Mouse (Mus musculus) cerebellum, adult 9-11 months (tissue): ENCODE measurements around the gene Fntb.
"Not testable (repeated sequence)": the region's sequence is repeated elsewhere in the genome, so short reads cannot be mapped to it uniquely, and the experiment has no call there.

Experiments
- DNase-seq: peaks from one replicate; pipeline ENCODE4 v3.0.0; 2022

Fntb gene

DNA sequence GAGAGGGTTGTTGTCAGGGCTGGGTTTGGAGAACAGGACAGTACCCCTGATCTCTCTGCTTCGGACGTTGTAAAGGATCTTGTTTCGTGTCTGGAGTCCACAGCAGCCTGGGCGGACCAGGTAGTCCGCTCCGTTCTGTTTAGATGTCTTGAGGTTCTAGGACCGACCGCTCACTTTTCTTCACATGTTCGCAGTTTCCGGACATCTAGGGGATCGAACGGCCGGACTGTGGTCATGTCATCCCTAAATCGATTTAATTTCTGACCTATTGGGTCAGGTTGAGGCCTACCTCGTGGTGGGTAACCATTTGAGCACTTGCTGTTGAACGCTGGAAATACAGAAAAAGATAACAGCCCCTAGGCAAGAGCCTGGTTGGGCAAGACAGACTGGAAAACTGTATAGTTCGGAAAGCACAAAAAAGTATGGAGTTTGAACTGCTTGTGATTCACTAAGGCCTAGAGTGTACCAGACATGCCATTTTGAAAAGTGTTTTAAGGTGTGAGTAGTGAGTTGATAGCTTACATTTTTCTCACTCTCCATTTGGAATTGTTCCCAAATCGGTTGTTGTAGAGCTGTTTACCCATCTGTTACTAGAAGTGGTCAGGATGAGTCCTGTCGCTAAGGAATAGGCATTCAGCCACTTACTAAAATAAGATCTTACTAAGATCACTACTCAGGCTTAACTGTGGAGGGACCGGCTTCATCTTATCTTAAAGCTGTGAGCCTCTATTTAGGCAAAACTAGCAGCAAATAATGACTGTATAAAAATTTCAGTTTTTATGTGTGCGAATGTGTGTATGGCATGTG, 72.7 kb downstream of the Fntb start:
- DNase-seq: no peak

- DNase-seq: no peak
These were observed 73.9 kb downstream of the Fntb start for GRCm38 (mm10) chr12:76839298-76839697.

DNA sequence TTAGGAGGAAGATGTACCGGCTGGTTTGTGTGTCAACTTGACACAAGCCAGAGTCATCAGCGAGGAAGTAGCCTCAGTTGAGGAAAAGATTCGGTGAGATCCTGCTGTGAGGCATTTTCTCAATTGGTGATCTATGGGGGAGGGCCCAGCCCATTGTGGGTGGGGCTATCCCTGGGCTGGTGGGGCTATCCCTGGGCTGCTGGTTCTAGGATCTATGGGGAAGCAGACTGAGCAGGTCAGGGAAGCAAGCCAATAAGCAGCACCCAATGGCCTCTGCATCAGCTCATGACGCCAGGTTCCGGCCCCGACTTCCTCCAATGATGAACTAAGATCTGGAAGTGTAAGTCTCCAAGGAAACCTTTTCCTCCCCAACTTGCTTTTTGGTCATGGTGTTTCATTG, 74.7 kb downstream of the Fntb start:
- peak; percentile 47 for DNase-seq

DNA sequence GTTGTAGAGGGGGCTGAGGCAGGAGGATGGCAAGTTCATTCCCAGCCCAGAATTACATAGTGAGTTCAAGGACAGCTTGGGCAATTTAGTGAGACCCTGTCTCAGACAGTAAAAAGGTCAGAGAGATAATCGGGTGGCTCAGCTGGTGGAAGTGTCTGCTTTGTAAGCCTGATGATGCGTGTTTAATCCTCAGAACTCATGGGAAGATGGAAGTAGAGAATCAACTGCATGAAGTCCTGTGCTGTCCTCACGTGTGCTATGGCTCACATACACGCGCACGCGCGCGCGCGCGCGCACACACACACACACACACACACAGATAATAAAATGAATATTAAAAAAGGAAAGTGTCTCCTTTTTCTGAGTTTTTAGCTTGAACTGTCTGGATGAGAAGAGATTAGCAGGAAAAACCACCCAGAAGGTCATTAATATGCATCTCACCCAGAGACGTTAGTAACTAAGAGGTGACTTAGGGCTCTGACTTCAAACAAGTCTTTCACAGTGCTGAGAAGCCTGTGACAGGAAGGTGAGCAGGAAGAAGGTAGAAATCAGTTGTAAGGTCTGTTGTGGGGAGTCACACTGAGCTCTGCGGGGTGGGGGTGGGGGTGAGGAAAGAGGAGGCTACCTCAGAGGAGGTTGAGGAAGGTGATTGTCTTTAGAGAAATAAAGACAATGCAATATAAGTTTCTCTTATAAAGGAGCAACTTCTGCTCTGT, 79.1 kb downstream of the Fntb start:
- DNase-seq: no peak

DNA sequence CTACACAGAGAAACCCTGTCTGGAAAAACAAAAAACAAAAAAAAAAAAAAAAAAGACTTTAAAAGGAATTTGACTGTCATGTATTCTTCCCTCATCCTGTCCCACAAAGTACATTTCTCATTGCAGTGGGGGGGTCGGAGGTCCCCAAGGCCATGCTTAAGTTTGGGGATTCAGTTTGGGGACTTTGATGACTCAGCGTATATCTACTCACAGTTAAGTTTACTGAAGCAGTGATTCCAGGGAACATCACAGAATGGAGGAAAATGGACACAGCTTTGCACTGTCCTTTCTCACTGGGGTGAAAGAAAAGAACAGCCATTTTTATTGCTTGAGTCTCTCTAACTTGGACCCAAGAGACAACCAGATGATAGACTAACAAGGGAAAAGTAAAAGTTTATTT, 87.0 kb downstream of the Fntb start:
- DNase-seq: no peak

DNA sequence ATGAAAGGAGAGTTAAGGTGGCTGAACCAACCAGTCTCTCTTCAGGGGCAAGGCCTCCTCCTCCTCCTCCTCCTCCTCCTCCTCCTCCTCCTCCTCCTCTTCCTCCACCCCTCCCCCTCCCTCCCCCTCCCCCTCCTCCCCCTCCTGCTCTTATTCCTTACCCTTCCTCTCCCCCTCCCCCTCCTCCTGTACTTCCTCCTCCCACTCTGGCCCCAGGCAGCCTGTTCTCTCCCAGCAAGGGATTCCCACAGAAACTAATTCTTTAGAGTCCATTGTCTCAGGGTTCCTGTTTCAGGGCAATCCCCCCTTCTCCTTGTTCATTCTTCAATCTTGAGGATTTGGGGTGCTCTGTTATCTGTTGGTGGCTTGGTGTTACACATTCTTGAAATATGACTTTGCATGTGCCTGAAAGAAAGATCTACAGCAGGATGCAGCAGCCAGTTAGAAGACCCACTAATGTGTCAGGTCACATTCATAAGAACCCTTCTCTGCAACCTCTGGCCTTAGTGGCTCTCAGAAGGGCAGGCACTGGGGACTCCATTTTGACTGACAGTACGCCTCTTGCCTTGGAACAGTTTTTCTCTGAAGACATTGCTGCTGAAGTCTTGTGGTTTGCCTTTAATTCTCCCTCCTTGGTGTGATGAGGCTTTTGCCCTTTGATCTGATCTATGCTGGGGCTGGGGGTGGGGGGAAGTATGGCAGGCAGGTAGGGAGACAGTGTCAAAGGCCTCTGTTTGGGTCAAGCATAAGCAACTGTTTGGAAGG, 88.2 kb downstream of the Fntb start:
- no peak for DNase-seq

GRCm38 (mm10) chr12:76857087-76857486, 91.7 kb downstream of the Fntb start:
- DNase-seq: peak; percentile 73

DNA sequence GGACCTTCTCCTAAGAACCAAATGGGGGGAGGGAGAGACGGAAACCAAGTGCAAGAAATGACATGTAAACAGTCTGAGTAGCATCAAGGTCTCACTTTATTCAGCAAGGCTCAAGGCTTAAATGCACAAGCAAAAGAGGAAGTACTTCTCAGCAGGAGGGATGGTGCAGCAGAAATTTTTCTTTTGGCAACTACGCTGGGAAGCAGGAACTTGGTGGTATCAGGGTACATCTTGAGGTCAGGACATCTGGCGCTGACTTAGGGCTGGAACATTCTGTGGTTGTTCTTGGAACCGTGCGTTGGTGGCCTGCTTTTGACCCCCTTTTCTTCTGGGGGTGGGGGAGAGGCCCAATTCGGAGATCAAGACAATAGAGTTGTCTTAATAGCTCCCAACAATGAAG, 93.4 kb downstream of the Fntb start:
- not testable (repeated sequence) for DNase-seq

- DNase-seq: no peak
These were observed 98.3 kb downstream of the Fntb start for GRCm38 (mm10) chr12:76863651-76864050.

GRCm38 (mm10) chr12:76865266-76865665, 99.9 kb downstream of the Fntb start:
- DNase-seq: no peak

- DNase-seq: peak; percentile 63
These were observed 102.3 kb downstream of the Fntb start for GRCm38 (mm10) chr12:76867586-76868280.

DNA sequence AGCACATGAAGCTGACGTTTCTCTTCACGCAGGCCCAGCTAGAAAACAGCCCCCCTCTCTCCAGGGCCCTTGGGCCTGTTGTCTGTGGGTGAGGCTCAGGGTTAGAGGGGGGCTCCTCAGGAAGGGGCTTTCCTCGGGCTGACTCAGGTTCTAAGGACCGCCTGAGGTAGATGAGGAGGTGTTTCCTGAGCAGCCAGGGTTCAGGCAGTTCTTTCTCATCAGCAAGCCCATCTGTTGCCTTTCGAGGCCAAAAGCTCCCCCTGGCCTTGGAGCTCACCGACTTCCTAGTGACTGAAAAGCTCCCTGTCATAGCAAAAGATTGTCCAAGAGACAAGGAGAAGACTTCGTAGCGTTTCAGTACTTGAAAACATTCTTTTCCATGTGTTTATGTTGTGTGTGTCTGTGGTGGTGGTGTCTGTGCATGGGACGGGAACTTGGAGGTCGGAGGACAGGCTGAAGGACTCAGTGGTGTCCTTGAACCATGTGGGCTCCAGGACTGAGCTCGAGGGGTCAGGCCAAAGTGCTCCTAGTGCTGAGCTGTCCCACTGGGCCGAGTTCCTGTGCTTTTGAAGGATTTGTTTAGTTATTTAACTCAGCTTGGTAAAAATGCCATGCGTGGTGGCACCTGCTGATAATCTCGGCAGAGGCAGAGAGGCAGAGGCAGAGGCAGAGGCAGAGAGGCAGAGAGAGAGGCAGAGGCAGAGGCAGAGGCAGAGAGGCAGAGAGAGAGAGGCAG, 103.2 kb downstream of the Fntb start:
- peak; percentile 79 for DNase-seq

- no peak for DNase-seq
These were observed 104.2 kb downstream of the Fntb start for GRCm38 (mm10) chr12:76869561-76869960.

- no peak for DNase-seq
These were observed 107.5 kb downstream of the Fntb start for GRCm38 (mm10) chr12:76872767-76873316.

- no peak for DNase-seq
These were observed 109.4 kb downstream of the Fntb start for GRCm38 (mm10) chr12:76874826-76875225.

- peak; percentile 79 for DNase-seq
These were observed 113.9 kb downstream of the Fntb start for GRCm38 (mm10) chr12:76879242-76879641.

DNA sequence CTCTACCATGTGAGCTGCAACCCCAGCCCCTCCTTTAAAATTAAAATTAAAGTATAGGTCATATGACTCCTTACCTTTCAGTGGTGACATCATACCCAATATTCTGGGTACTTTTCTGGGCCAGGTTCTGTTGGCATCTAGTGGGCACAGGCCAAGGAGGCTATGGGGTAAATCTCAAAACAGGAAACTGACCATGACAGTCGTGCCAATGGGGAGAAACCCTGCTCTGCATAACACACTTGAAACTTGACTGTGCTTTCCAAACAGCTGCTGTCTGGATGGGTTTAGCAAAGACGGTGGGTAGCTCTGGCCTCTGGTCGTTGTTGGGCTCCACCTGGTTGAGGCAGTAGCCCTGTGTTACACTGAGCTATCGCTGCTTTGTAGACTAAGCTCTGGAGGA, 114.7 kb downstream of the Fntb start:
- no peak for DNase-seq

- DNase-seq: no peak
These were observed 118.4 kb downstream of the Fntb start for GRCm38 (mm10) chr12:76883824-76884223.

DNA sequence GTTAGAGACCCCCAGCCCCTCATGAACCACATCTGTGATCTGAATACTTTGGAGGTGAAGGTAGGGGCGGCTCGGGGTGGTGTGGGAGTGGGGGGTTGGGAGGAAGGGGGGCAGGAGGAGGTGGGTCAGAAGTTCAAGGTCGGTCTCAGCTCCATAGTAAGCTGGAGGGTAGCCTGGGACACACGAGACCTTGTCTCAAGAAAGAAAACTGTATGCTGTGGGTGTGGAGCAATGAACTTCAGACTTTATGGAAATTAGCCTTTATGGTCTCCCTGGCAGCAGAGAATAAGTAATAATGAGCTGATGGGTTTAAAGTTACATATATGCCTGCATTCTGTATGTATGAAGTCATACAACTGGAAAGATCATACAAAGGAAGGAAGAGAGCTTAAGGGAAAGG, 119.7 kb downstream of the Fntb start:
- no peak for DNase-seq

GRCm38 (mm10) chr12:76886826-76887225, 121.4 kb downstream of the Fntb start:
- DNase-seq: no peak

GRCm38 (mm10) chr12:76887941-76888340, 122.6 kb downstream of the Fntb start:
- no peak for DNase-seq
